ENCODE assay signal across 11 mouse cellular contexts in genomic region chr3:96413581-96414125, GRCm38 (mm10). TPM values are rescaled to one million over a fixed set of nuclear protein-coding genes. Genes with fewer than 3 reads are reported as not detected.
DNase-seq lines count a peak whose midpoint lies in the region; ATAC-seq and TF ChIP-seq lines count a peak whose summit lies in the region.
"Had no signal": no experiment of that assay in that cellular context is flagged by ENCODE, and none has a peak within 500 bp of the region (broad histone marks: within the 10 kb centered on the region; RNA-seq: fewer than 3 reads in every experiment).

No protein-coding gene starts in this region.

- DNase-seq in heart, embryonic 10.5 days (ENCODE audit: low spot score), result no peak
- no peak for DNase-seq in heart, adult 2 months
- DNase-seq in A20 (ENCODE audit: low read depth, low spot score), result peak; percentile 48
- no peak for DNase-seq in liver, embryonic 13.5 days
- no peak for DNase-seq in frontal cortex, postnatal 25 days (ENCODE audit: low spot score in 2 of 2)
- DNase-seq in frontal cortex, postnatal 14 days (ENCODE audit: low spot score in 2 of 2), result no peak
- DNase-seq: cerebellum, adult 11 months; kidney, postnatal 36 days had no signal

- H3K4me3 ChIP-seq in heart, embryonic 10.5 days, result peak overlapping the region; percentile 83
- H3K4me3 ChIP-seq in heart, adult 2 months, result no peak overlapping the region
- H3K4me3 ChIP-seq in forebrain, embryonic 13.5 days, result peak overlapping the region; percentile 70
- H3K4me3 ChIP-seq in liver, embryonic 13.5 days (replicated peaks), result peak overlapping the region; percentile 86

- H3K4me1 ChIP-seq in heart, embryonic 10.5 days, result peaks cover 22% of the 10 kb centered on the region
- H3K4me1 ChIP-seq in heart, adult 2 months (ENCODE audit: control insufficient read depth, insufficient read depth, low read length), result no peaks in the 10 kb centered on the region
- H3K4me1 ChIP-seq in forebrain, embryonic 13.5 days, result peaks cover 13% of the 10 kb centered on the region
- H3K4me1 ChIP-seq in liver, embryonic 13.5 days (replicated peaks), result peaks cover 53% of the 10 kb centered on the region

- intact Hi-C loops in heart, adult 2 months (cut with DNase I), result no loop called here

- peaks cover 17% of the 10 kb centered on the region for H3K27me3 ChIP-seq in heart, embryonic 10.5 days (ENCODE audit: insufficient read depth, poor library complexity, severe bottlenecking)
- H3K27me3 ChIP-seq in heart, adult 2 months (ENCODE audit: control insufficient read depth, insufficient read depth, low read length), result peaks cover 11% of the 10 kb centered on the region
- peaks cover 30% of the 10 kb centered on the region for H3K27me3 ChIP-seq in forebrain, embryonic 13.5 days
- H3K27me3 ChIP-seq in liver, embryonic 13.5 days, result peaks cover 23% of the 10 kb centered on the region

- WGBS in heart, embryonic 10.5 days, result 42% methylated on average over 9 of the region's 9 CpGs
- WGBS in heart, adult 2 months, result 86% methylated on average over 9 of the region's 9 CpGs
- 37% methylated on average over 9 of the region's 9 CpGs for WGBS in forebrain, embryonic 13.5 days
- WGBS in liver, embryonic 13.5 days (ENCODE audit: insufficient replicate concordance), result 40% methylated on average over 9 of the region's 9 CpGs

- no peak for ATAC-seq in forebrain, embryonic 13.5 days
- no peak for ATAC-seq in liver, embryonic 13.5 days (ENCODE audit: low read depth)
- ATAC-seq in megakaryocyte progenitor cell, adult 5-6 weeks (replicated peaks; ENCODE audit: poor library complexity), result no peak

- no peak for TF ChIP-seq EP300 in heart, adult 2 months (IDR thresholded peaks at IDR 0.05; ENCODE audit: insufficient read depth, low read depth, low read length)

- peak overlapping the region; percentile 99 for H3K27ac ChIP-seq in heart, embryonic 10.5 days
- no peak overlapping the region for H3K27ac ChIP-seq in heart, adult 2 months
- no peak overlapping the region for H3K27ac ChIP-seq in forebrain, embryonic 13.5 days
- H3K27ac ChIP-seq in liver, embryonic 13.5 days, result peak overlapping the region; percentile 92; the same call in 1 of the 2 replicates

- no peaks in the 10 kb centered on the region for H3K9me3 ChIP-seq in heart, embryonic 10.5 days
- H3K9me3 ChIP-seq in forebrain, embryonic 13.5 days (replicated peaks), result 0 out of 2 replicates have a peak, but pooled peaks cover 5% of the 10 kb centered on the region
- no peaks in the 10 kb centered on the region for H3K9me3 ChIP-seq in liver, embryonic 13.5 days (replicated peaks)

- H3K36me3 ChIP-seq in heart, embryonic 10.5 days, result peaks cover 3% of the 10 kb centered on the region; the same call in 1 of the 2 replicates
- no peaks in the 10 kb centered on the region for H3K36me3 ChIP-seq in heart, adult 2 months (ENCODE audit: control insufficient read depth, insufficient read depth, low read length)
- H3K36me3 ChIP-seq in forebrain, embryonic 13.5 days (ENCODE audit: poor library complexity, severe bottlenecking), result no peaks in the 10 kb centered on the region
- H3K36me3 ChIP-seq in liver, embryonic 13.5 days, result no peaks in the 10 kb centered on the region

- no peak for TF ChIP-seq CTCF in heart, adult 2 months (IDR thresholded peaks at IDR 0.05)

- H3K79me2 ChIP-seq in heart, adult 2 months (replicated peaks; ENCODE audit: control insufficient read depth, insufficient read depth, low read length), result no peaks in the 10 kb centered on the region

- H3K9ac ChIP-seq in heart, adult 2 months (ENCODE audit: low read depth, low read length), result no peak overlapping the region
- peak overlapping the region; percentile 88; the same call in 1 of the 2 replicates for H3K9ac ChIP-seq in forebrain, embryonic 13.5 days
- H3K9ac ChIP-seq in liver, embryonic 13.5 days, result peak overlapping the region; percentile 91

- peak overlapping the region; percentile 68 for H3K4me2 ChIP-seq in forebrain, embryonic 13.5 days
- H3K4me2 ChIP-seq in liver, embryonic 13.5 days, result peak overlapping the region; percentile 90

- no peak for TF ChIP-seq POLR2A in heart, adult 2 months (IDR thresholded peaks at IDR 0.05; ENCODE audit: insufficient read depth, low read depth, low read length)

RNA-seq across cellular contexts. Expression of gene BC107364, which starts 38.5 kb away (rescaled TPM):
- polyA plus RNA-seq in heart, embryonic 10.5 days (2016; fragmentation: Nextera tagmentation; extraction: Ambion mirVana), result 0.49 TPM in 1 of 2 replicates, not detected in the other
- not detected for total RNA-seq in heart, adult 2 months (2021)
- 0.15 TPM in 1 of 2 replicates, not detected in the other for polyA plus RNA-seq in heart, adult 2 months (2012; rRNA removed)
- polyA plus RNA-seq in forebrain, embryonic 13.5 days (2015; fragmentation: Nextera tagmentation; extraction: Ambion mirVana), result not detected in 2 replicates
- not detected in 2 replicates for polyA plus RNA-seq in liver, embryonic 13.5 days (2015; fragmentation: Nextera tagmentation; extraction: Ambion mirVana)
- total RNA-seq in megakaryocyte progenitor cell, adult 5-6 weeks (2015), result not detected in 2 replicates
- not detected in 2 replicates for total RNA-seq in megakaryocyte progenitor cell, adult 5-6 weeks (2017)
- polyA plus RNA-seq: small intestine, adult 2 months had no signal

Comparison
In these comparisons a context has a peak if more than half of its experiments do, and no peak if none do; other contexts are left out.
1. H3K27ac ChIP-seq: peak in heart, embryonic 10.5 days (single experiment) and liver, embryonic 13.5 days (single experiment); none in heart, adult 2 months (single experiment) and forebrain, embryonic 13.5 days (single experiment).